Mouse (Mus musculus) C2C12 (cell line): ENCODE data around the gene Skp1a. TPM values are rescaled to one million over a fixed set of nuclear protein-coding genes. Genes with fewer than 3 reads are reported as not detected.

Source experiments
- H3K27me3 ChIP-seq: one replicate; pipeline ENCODE4 v1.6.1; 2011; ENCODE audit not compliant: control insufficient read depth, insufficient read depth, insufficient read length
- H3K36me3 ChIP-seq: one replicate; pipeline ENCODE4 v1.6.1; 2011; ENCODE audit not compliant: control insufficient read depth, insufficient read depth
- H3K4me3 ChIP-seq: one replicate; pipeline ENCODE4 v1.5.1; 2011; ENCODE audit warnings: mild to moderate bottlenecking, control low read depth; ENCODE audit not compliant: poor library complexity, insufficient read depth, severe bottlenecking
- H3K79me2 ChIP-seq: one replicate; pipeline ENCODE4 v1.6.1; 2011; ENCODE audit not compliant: control insufficient read depth, insufficient read depth
- H3K79me3 ChIP-seq: one replicate; pipeline ENCODE4 v1.6.1; 2011; ENCODE audit warnings: low read depth, control low read depth
- H3ac ChIP-seq: one replicate; pipeline ENCODE3; 2011; ENCODE audit warnings: low read depth; ENCODE audit not compliant: control insufficient read depth, insufficient read length
- CEBPB ChIP-seq: IDR thresholded peaks from one replicate; pipeline ENCODE4 v1.6.1; 2011; ENCODE audit warnings: low read depth, mild to moderate bottlenecking, control low read depth, moderate library complexity
- CTCF ChIP-seq: IDR thresholded peaks from one replicate; pipeline ENCODE4 v1.5.1; 2011; ENCODE audit not compliant: control insufficient read depth, insufficient read depth, insufficient read length
- FOSL1 ChIP-seq: IDR thresholded peaks from one replicate; pipeline ENCODE4 v1.8.0; 2011; ENCODE audit warnings: mild to moderate bottlenecking, low read length; ENCODE audit not compliant: poor library complexity, insufficient read depth, severe bottlenecking
- MAX ChIP-seq: IDR thresholded peaks from one replicate; pipeline ENCODE4 v1.6.1; 2011; ENCODE audit warnings: mild to moderate bottlenecking, control low read depth
- MYOD1 ChIP-seq: IDR thresholded peaks from one replicate; pipeline ENCODE4 v1.6.1; 2011; ENCODE audit warnings: low read depth; ENCODE audit not compliant: control insufficient read depth, insufficient read length
- MYOG ChIP-seq: IDR thresholded peaks from one replicate; pipeline ENCODE4 v1.6.1; 2011; ENCODE audit not compliant: control insufficient read depth, insufficient read length; ENCODE audit errors: extremely low read depth
- USF1 ChIP-seq: IDR thresholded peaks from one replicate; pipeline ENCODE4 v1.6.1; 2011; ENCODE audit warnings: low read depth, mild to moderate bottlenecking, control low read depth, moderate library complexity
- polyA plus RNA-seq: library from polyadenylated mRNA; unstranded; fragments of >200 nt; fragmentation: generic; extraction: Trizol; gene quantifications from one replicate; pipeline ENCODE4 v1.2.1, GENCODE M21; 2012; ENCODE audit warnings: missing spikeins

Skp1a gene
- polyA plus RNA-seq, 1 experiment, result 149 TPM

DNA sequence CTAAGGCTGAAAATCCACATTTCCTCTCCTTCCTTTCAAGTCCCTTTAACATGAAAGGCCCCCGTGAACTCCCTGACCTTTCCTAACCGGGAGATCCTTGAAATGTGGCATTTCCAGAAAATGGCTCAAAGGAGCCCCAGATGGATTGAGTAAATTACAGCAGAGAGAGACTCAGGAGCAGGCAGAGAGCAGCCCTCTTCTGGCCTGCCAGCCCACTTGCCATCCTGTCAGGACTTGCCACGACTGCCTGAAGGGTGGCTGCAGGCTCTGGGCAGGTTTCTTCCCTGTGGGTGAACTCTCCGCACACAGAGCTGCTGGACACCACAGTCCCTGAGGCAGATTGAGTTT lies 55.1 kb downstream of the Skp1a start:
- Histone ChIP-seq H3K36me3 (no peaks in the 10 kb centered on the region), H3K79me2 (no peaks in the 10 kb centered on the region), H3K79me3 (no peaks in the 10 kb centered on the region), H3ac (no peak overlapping the region), H3K4me3 (no peak overlapping the region), H3K27me3 (no peaks in the 10 kb centered on the region)
- no peak for TF ChIP-seq MYOD1
- no peak for TF ChIP-seq FOSL1
- TF ChIP-seq CEBPB, result no peak
- TF ChIP-seq MAX, result no peak
- TF ChIP-seq CTCF, result no peak
- no peak for TF ChIP-seq MYOG
- no peak for TF ChIP-seq USF1

DNA sequence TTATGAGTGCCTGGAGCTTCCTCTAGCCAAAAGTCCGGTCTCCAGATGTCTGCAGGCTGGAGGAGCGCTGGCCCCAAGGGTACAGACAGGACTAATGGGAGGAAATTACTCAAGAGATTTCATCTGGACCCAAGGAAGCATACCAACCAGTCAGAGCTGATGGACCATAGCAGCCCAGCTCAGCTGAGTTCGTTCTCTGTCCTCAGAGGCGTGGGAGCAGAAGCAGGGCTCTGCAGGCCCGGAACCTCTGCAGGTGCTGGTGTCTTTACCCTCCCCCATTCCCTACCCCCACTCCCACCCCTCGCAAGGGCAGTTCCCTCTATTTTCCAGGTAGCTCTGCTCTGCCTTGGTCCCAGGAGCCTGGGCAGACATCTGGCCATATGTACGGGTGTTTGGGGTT lies 60.6 kb downstream of the Skp1a start:
- no peak for TF ChIP-seq MYOG
- TF ChIP-seq CTCF, result no peak
- no peak for TF ChIP-seq USF1
- TF ChIP-seq CEBPB, result no peak
- no peak for TF ChIP-seq MAX
- TF ChIP-seq FOSL1, result no peak
- H3K79me2 ChIP-seq, result no peaks in the 10 kb centered on the region
- H3K4me3 ChIP-seq, result no peak overlapping the region
- no peaks in the 10 kb centered on the region for H3K79me3 ChIP-seq
- no peaks in the 10 kb centered on the region for H3K27me3 ChIP-seq
- no peak overlapping the region for H3ac ChIP-seq
- no peaks in the 10 kb centered on the region for H3K36me3 ChIP-seq

DNA sequence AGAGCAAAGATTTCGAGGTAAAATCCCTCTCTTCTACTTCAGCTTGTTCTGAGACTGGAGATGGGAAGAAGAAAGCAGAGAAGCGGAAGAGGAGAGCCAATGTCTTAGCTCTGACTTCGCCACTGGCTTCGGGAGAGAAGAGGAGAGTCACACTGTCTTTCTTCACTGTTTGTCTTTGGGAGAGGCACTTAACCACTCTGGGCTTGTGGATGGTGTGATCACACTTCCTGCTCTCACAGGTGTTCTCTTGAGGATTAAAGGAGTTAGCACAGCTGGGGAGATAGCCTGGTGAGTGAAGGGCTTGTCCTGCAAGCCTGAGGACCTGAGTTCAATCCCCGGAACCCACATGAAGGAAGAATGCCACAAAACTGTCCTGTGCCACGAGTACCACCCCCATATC lies 61.1 kb downstream of the Skp1a start:
- no peaks in the 10 kb centered on the region for H3K79me3 ChIP-seq
- no peaks in the 10 kb centered on the region for H3K27me3 ChIP-seq
- H3K4me3 ChIP-seq, result no peak overlapping the region
- H3K79me2 ChIP-seq, result no peaks in the 10 kb centered on the region
- no peak for TF ChIP-seq FOSL1
- H3ac ChIP-seq, result no peak overlapping the region
- H3K36me3 ChIP-seq, result no peaks in the 10 kb centered on the region

DNA sequence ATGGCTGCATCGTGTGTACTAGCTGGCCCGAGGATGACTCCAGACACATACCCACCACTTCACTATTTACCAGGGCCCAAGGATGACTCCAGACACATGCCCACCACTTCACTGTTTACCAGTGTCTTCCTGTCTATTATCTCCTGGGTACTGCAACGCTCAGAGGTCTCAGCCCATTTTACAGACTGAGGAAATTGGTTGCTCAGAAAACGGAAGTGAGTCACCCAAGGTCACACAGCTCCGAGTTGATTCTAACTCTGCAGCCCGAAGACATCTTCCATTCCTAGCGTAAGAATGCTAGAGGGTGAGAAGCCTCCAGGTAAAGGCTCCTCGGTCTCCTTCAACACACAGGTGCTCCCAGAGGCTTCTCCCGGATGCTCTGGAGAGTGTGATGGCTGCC lies 62.3 kb downstream of the Skp1a start:
- TF ChIP-seq MYOD1 (no peak), MAX (no peak), MYOG (no peak), CEBPB (no peak), USF1 (no peak), FOSL1 (no peak), CTCF (no peak)

More for the DNA sequence above, 62.3 kb downstream of the Skp1a start:
- H3K79me3 ChIP-seq, result no peaks in the 10 kb centered on the region
- no peaks in the 10 kb centered on the region for H3K27me3 ChIP-seq
- H3ac ChIP-seq, result no peak overlapping the region
- no peaks in the 10 kb centered on the region for H3K79me2 ChIP-seq
- H3K4me3 ChIP-seq, result no peak overlapping the region
- H3K36me3 ChIP-seq, result no peaks in the 10 kb centered on the region

Other genes with a start within 250 kb of the Skp1a start
- 49.4 TPM for gene Ube2b, start 231.2 kb upstream of the Skp1a start, polyA plus RNA-seq
- 1.7 TPM for gene Cdkl3, start 227.8 kb upstream of the Skp1a start, polyA plus RNA-seq
- gene Ppp2ca, start 133.3 kb upstream of the Skp1a start, polyA plus RNA-seq, result 41.5 TPM
- not detected for gene Olfr1373, start 86.5 kb upstream of the Skp1a start, polyA plus RNA-seq
- gene Olfr1371, start 18.0 kb upstream of the Skp1a start, polyA plus RNA-seq, result not detected
- 25.3 TPM for gene Tcf7, start 51.0 kb downstream of the Skp1a start, polyA plus RNA-seq
- gene Vdac1, start 128.9 kb downstream of the Skp1a start, polyA plus RNA-seq, result 296 TPM
- gene 9530068E07Rik, start 164.4 kb downstream of the Skp1a start, polyA plus RNA-seq, result 111 TPM